Mouse (Mus musculus): ENCODE data around the gene Dlg4.

- TF ChIP-seq CTCF (IDR thresholded peaks at IDR 0.05; ENCODE audit: low read depth) (peak; percentile 61), EP300 (IDR thresholded peaks at IDR 0.05; ENCODE audit: low read depth) (no peak)
Measured at GRCm38 (mm10) chr11:70049816-70050215, 33.1 kb downstream of the Dlg4 start.

Measured in liver, embryonic 14.5 days (tissue).